Mouse (Mus musculus): ENCODE results near the gene Casq1. TPM values are rescaled to one million over a fixed set of nuclear protein-coding genes. Genes with fewer than 3 reads are reported as not detected.
"Not testable (repeated sequence)": the region's sequence is repeated elsewhere in the genome, so short reads cannot be mapped to it uniquely, and the experiment has no call there.

The Casq1 gene
- polyA plus RNA-seq (2017; shearing (Covaris generic)): not detected

DNA sequence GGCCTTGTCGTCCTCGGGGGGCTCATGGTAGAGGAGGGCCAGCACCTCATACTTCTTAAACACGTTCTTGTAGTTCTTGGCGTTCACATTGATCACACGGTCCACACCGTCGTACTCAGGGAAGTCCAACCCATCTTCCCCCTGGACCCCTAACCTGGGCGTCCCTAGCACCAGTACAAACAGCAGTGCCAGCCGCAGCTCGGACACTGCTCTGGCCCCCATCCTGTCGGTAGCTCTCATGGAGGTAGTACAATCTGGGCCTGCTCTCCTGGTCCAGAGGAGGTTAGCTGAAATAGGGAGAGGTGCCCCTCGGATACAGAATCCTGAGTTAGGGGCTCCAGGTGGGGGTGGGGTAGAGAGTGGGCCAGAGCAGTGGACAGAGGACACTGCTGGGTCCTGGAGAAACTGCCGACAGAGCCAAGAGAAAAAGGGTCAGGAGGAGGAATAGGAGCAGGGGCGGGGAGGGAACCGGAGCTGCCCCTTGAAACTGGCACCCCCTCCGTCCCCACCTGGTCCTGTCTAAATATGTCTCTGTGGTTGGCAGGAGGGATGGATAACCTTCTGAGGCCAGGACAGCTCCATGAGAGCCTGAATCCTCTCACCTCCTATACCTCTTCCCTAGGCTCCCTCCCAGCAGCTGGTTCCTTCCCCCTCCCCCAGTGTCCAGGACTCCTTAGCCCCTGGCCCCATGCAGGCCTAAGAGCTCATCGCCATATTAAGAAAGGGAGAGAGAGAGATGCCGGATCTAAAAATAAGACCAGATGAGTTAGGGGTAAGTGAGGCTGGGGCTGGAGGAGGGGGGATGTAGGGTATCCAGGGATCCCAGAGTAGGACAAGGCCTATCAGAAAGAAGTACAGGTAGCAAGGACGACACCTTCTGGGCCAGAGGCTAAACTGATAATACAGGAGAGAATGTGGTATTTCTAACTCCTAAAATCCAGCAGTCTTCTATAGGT, at the start of gene Casq1:
Casq1 (minus strand) TSS at position 418 of the 956 bp plus-strand sequence.
- ATAC-seq: no peak

DNA sequence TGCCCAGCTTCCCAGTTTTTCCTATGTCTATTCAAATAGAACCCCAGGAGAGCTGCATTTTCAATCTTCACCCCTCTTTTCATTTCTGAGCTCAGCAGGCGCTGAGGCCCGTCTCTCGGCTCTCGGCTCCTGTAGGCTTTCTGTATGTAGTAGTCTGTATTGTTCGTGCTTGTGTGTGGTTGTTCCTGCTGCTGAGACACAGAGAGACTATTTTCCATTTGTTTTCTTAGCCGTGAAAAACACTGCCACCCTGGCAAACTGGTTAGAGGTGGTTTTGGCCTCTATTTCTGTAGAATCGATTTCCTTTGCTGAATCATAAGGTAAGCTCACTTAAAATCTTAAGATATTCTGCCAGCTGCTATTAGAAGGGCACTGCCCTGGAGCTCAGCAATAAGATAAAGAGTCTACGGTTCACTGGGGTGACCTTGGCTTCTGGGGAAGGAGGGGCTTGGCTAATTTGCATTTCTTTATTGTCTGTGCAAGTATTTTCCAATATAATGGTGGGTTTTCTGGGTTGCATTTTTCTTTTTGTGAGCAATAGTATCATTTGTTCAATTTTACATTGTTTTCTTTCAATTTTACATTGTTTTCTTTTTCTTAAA, 41.9 kb upstream of the Casq1 start, which contains the start of gene Igsf8:
Igsf8 (plus strand) TSS at position 165 of the 602 bp plus-strand sequence.
- ATAC-seq: no peak

DNA sequence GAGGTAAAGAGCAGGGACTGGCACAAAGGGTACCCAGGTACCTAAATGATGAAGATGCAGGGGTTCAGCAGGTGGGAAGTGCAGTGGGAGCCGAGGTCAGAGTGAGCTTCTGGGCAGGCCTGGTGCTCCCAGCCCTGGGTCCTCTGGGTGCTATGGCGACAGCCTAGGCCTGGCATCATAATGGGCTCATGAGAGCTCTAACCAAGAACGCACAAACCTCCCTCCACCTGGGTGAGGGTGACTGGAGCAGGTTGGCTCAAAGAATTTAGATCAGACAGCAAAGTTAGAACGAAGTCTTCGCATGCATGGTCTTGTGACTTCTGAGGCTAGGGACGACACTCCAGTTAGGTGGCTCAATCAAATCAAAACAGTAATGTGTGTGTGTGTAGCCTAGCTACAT, 38.6 kb upstream of the Casq1 start, which contains the start of gene Atp1a4:
Atp1a4 (minus strand) TSS at position 101 of the 400 bp plus-strand sequence.
- no peak for ATAC-seq

DNA sequence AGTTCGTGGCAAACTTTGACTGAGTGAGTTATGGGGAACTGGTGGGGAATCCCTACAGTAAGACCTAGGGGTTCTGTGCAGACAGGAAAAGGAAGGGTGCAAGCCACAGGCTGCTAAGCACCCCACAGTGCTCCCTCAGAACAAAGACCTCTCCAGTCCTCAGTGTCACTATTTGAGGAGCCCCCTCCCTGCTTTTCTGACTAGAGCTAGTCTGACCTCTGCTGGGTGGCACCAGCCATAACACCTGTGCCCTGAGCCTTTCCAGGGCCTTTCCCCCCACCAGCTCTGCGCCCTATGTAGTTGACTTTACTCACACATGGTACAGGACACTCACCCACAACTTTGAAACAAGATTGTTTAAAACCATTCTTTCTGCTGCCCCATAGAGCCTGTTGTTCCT, 28.0 kb upstream of the Casq1 start:
- peak; percentile 40 for ATAC-seq

DNA sequence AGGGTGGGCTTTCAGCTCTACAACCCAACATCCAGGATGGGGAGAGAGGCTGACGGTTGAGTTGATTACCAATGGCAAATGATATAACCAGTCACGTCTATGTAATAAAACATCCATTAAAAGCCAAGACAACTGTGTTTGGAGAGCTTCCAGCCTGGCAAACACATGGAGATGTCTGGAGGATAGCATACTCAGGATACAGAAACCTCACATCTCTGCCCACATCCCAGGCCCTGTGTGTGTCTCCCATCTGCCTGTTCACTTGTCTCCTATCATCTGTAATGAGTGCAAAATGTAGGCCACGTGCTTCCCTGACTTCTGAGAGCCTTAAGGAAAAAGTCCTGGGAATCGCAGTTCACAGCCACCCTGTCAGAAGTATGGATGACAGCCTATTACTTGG, 27.5 kb upstream of the Casq1 start:
- no peak for ATAC-seq

DNA sequence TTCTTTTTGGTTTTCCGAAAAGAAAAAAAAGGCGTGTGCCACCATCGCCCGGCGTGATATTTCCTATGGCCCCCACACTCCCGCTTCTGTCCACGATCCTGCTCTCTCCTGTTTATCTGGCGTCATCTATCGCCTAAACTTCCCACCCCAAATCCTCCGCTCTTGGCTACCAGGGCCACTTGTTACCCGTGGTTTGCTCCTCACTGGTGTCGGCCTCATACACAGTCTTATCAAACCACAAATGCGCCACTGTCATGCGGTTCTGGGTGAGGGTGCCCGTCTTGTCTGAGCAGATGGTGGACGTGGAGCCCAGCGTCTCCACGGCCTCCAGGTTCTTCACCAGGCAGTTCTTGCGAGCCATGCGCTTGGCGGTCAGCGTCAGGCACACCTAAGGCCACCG, 25.0 kb upstream of the Casq1 start:
- not testable (repeated sequence) for ATAC-seq

DNA sequence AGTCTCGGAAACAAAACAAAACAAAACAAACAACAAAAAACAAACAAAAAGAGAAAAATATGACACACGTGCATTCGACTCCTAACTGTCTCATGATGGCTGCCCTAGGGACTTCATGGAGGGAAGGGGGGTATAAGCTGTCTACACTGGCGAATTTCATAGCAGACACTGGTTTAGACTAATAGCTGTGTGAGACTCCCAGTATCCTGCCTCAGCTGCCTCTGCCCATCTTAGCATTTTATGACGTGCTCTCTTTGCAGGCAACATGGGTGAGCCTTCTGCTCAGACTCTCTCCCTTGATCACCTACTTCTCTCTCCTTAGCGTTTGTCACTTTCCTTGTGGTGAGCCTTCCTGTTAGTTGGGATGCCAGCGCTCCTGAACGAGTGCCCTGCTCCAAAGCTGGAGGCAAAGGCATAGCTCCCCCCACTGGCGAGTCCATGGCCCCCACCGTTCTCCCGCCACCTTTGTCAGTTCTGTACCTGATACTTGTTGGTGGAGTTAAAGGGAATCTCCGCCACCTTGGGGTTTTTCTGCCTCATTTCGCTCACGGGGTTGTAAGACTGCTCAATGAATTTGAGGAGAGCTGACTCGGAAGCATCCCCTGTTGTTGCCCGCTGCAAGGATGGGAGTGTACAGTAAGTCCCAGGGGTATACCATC, 24.0 kb upstream of the Casq1 start:
- ATAC-seq: no peak

DNA sequence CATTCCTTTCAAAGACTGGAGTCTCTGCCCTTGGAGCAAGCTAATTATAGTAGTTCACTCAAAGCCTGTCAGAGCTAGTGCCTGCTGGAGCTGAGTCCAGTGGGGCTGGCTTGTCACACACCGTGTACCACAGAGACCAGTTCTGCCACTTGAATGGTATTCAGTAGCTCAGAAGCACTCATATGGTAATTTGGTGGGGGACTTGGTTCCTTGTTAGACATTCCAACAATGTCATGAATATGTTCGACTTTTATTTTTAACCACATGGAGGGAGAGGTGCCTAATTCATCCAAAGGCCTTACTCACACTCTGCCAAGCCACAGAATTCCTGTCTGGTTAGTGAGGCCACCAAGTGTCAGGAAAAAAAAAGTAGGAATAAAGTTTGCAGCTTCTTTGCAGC, 22.7 kb upstream of the Casq1 start:
- no peak for ATAC-seq

DNA sequence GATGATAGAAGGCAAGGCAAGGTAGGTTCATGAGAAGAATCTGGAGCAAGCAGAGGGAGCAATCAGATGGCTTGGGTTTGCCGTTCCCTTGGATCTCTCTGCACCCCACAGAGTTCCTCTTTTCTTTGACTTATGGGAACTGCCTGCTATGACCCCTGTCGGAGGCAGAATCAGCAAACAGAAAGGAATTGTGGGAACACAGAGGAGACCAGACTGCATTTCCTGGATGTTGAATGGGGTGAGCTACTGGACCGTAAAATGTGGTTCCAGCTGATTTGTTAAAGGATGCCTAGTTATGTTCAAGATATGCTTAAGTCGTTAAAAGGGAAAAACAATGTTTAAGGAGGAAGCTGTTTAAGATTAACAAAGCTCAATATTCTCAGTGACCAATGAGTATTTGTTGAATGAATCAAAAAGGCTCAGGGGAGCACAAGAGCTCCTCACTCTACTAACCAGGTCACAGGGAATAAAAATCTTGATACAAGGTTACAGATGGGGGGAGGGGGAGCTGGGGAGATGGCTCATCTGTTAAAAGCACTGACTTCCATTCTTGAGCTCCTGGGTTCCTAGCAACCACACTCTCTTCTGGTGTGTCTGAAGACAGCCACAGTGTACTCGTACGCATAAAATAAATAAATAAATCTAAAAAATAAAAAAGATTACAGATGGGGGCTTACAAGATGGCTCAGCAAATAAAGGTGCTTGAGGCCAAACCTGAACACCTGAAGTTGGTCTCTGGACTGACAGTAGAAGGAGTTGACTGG, 21.5 kb upstream of the Casq1 start:
- ATAC-seq: no peak

DNA sequence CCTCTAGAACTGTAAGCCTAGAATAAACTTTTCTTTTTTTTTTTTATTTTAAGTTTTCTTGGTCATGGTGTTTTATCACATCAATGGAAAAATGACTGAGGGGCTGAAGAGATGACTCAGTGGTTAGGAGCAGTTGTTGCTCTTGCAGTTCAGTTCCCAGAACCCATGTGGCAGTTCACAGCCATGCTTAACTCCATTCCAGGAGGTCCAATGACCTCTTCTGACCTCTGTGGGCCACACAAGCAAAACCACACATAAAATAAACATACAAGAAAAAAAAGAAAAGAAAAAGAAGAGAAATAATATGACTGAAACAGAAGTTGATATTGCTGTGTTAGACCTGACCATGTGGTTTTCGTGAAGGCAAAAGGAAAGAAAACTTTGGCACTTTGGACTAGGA, 9.5 kb upstream of the Casq1 start:
- ATAC-seq: no peak

DNA sequence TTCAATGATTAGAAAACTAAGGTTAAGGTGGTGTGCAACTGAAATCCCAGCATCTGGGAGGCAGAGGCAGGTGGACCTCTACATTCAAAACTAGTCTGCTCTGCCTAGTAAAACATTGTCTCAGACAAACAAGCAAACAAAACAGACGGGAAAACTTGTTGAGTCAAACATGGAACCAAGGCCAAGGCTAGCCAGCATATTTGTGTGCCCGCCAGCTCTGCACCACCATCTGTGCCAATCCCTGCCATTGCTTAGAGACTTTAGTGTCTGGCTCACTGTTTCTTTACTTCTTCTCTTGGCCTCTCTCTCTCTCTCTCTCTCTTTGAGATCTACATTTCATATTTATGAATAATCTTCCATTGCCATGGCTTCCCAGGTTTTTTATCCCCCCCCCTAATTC, 8.5 kb upstream of the Casq1 start:
- ATAC-seq: no peak

DNA sequence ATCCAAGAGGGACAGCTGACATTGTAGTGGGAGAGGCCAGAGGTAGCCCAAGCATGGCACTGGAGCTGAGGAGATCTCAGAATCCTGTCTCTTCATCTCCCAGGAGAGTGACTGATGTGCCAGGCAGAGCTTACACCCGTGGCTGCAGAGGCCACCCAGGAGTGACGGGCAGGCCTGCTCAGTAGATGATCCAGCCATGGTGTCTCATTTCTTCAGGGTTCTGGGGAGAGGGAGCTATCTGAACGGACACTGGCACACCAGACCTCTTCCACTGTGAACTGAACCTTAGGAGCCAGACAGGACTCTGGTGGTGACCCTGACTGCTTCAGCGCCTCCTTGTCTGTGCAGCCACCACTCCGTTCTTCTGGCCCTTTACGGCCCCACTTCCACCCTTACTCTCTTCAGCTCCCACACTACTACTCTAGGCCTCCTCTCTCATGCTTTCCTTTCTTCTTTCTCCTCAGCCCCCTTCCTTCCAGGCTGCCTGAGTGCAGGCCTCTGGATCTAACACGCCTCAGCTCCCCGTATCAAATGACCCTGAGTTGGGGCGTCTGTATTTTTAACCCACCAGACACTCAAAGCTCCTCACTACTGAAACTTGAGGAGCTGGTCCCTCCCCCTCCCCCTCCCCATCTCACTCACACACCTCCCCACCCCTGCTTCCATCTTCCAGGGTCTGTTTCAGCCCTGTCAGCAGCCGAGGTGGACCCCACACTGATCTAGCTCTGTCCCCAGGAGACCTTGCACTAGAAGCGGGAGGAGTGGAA, 1.8 kb upstream of the Casq1 start:
- ATAC-seq: no peak

DNA sequence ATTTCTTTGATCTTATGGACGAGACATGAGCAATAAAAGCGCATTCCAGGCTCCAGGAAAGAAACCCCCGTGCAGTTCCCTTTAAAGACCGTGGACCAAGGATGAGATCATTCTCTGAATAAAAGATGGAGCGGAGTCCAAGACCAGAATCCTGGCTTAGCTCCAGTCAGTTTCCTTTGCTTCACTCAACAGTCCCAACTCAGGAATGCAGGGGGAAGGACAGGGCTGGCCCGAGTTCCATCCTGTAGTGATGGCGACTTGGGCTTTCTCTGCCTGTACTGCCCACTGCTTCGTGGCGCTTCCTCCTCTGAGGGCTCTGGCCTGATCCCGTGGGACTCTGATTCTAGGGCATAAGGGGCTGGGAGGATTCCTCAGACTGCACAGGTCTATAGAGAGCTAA, 746 bp upstream of the Casq1 start:
- no peak for ATAC-seq

DNA sequence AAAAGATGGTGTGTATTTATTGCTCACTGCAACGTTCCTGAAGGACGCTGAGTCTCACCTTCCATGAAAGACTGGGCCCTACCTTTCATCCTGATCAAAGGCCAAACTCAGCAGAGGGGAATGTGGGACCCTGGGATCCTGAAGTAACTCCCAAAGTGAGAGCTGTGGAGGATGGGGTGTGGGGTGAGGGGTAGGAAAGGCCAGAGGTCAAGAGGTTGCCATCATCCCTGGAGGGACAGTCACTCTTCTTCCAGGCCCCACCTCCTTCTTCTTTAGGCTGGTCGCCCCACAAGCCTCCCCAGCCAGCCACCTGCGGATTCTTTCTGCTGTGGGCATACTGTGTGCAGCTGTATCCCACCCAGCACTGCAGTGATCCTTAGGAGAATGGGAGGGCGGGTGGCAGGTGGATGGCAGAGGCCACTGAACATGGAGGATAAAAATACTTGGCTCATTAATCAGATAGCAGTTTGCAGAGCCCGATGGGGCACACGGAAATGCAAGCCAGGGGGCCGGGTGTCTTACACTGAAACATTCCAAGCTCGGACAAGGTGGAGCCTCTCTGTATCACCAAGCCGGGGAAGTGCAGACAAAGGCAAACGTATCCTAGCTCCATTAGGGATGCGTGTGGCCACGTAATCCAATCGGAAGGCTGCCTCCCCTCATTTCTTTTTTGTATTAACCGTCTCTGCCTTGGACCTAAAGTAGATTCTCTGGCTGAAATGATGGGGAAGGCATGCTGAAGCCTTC, 1.3 kb downstream of the Casq1 start:
- no peak for ATAC-seq

DNA sequence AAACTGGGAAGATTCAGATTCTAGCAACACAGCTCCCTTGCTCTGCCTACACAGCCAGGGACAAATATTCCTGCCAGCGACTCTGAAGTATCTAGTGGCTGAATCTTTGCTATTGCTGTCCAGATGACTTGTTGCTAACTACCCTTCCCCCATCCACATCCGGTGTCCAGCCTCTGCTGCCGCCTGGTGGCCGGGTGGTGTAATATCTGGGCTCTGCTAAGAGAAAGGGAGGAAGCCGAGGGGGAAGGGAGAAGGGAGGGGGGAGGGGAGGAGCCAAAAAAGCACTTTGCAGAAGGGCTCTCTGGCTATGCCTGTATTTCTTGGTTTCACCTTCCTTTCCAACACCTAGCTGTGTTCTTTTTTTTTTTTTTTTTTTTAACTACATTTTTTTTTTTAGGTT, 2.5 kb downstream of the Casq1 start:
- peak; percentile 90 for ATAC-seq

DNA sequence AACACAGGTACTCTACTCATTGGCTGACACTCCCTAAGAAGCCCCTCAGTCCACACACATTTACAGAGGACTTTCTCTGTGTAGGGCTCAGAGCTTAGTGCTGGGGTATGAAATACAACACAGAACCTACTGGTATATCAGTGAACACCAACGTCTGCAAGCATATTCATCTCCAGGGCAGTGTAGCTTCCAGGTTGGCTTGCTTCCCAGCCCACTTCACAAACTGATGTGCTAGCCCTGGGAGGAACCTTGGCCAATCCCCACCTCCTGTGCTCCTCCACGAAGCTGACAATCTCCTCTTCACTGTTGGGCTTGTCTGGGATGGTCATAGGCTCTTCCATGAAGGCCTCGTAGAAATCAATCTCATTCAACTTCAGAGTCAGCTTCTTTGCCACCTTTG, 4.9 kb downstream of the Casq1 start:
- no peak for ATAC-seq

DNA sequence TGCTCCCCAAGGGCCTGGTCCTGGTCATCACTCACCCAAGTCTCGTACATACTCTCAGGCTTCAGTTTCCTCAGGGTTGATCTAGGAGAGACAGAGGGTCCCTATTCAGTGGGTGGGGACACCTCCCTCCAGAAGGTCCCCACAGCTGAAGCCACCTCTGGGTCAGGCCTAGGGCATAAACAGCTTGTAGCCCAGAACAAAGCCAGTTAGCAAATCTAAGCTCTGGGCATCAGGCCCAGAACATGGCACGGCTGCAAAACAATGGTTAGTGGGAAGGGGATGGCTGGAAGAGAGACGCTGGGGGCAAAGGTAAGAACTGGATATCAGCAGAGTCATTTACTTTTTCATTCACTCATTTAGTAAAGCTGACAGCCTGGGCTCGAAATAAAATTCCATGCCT, 5.9 kb downstream of the Casq1 start:
- no peak for ATAC-seq

DNA sequence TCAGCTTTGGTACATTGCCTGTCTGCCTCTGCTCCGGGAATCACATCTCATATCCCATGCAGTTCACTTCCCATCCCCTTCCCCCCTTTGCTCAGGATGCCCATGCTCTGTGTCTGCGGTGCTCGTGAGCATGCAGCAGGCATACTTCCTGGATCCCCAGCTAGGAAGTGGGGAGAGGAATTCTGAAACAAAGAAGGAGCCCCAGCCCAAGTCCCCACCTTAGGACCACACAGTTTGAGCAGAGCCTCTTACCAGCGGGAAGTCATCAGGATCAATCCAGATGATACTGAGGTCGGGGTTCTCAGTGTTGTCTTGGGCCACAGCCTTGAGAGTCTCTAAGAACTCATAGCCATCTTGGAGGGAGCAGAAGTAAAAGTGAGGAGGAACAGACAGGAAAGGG, 6.9 kb downstream of the Casq1 start:
- ATAC-seq: no peak

DNA sequence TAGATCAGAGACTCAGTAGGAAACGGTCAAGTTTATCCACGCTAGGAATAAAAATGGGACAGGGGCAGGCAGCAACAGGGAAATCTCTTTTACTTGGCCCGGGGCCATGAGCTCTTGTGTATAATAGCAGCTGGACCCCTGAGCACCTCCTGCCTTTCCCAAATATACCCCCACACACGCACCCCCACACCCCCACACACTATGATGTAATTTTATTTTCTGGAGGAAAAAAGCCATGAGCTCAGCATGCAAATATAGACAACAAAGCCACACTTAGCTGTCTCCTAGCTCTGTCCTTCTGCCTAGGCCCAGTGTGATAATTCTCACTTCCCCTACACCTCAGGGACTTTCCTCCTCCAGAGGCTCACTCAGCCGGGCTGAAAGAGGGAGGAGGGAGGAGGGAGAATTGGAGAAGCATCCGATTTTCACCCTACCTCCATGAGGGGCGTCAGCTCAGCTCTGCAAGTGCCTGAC, 12.5 kb downstream of the Casq1 start:
- ATAC-seq: no peak

DNA sequence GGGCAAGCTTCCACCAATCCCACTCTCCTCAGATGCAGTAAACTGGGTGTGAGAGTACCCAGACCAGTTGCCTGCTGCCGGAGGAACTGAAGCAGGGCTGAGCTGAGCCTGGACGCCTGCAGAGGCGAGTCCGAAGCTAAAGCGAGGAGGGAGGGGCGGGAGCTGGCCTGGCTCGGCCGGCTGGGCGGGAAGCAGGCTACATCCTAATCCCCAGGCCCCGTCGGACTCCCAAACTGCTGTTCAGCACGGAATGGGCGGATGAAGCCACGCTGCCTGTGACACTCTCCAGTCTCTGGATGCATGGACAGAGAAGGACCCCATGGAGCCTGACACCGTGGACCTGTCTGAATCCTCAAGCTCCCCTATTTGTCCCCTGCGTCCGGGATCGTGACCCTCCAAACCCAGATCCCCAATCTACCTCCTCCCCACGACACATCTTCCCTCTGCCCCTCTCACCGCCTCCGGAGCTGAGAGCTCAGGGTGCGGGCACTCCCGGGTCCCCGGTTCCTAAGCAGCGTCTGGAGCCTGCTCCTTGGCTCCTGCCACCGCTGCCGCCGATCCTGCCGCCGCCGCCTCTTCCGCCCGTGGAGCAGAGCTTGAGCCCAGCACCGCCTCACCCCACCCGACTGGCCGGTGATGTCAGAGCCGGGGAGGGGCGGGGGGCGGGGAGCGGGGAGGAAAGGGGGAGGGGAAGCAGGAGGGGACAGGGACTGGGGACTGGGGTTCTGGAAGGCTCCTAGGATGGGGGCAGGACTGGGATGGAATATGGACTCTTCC, 13.3 kb downstream of the Casq1 start, which contains the start of gene Pea15a:
Pea15a (minus strand) TSS at position 664 of the 777 bp plus-strand sequence.
- ATAC-seq: peak; percentile 59

All from activated CD4-positive, CD25-positive, alpha-beta regulatory T cell, adult 4 months (primary cell).